Mouse (Mus musculus): ENCODE results near the gene Gm4791. TPM values are rescaled to one million over a fixed set of nuclear protein-coding genes. Genes with fewer than 3 reads are reported as not detected.

Gene Gm4791
- total RNA-seq (2021) = not detected
- long read RNA-seq, experiment 1 = 0 reads
- long read RNA-seq, experiment 2 = 0 reads

DNA sequence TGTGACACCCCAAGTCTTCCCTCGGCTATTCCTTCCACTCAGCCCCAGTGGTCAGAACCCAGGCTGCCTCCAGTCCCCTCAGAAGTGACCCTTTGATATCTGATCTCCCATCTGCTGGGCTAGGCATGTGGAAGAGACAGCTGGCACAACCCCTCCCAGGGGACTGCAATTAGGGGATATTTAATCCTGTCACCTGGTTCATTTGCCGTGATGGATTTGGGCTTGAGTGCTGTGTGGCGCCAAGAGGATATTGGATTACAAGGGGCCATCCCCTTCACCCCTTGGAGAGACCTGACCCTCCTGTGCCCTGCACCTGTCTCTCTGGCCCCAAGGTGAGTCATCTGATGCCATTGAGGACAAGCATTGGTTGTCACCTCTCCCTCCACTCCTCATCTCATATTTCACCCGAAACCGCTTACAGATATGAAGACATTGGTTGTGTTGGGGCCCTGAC is at the start of gene Gm4791:
Gene Gm4791 (plus strand): TSS at position 404 of the 454 bp plus-strand sequence.
- no peak for DNase-seq
- intact Hi-C loops (cut with DNase I) = no loop called here

DNA sequence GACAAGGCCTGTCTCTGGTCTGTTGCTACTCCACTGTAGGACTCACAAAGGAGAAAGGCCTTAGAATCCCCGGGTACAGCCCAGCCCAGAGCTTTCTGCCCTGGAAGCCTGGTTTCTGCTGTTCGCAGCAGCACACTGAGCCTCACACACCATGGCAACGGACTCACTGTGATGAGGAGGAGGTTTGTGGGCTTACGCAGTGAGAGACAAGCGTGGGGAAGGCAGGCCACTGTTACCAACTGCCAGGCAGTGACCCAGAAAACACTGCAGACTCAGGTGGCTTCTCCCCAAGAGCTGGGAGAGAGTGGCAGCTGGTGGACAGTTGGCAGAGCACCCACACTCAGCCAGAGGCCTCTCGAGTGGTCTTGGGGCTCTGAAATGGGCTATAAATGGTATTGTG is 42.3 kb upstream of the Gm4791 start:
- no peak for DNase-seq
- intact Hi-C loops (cut with DNase I) = no loop called here

DNA sequence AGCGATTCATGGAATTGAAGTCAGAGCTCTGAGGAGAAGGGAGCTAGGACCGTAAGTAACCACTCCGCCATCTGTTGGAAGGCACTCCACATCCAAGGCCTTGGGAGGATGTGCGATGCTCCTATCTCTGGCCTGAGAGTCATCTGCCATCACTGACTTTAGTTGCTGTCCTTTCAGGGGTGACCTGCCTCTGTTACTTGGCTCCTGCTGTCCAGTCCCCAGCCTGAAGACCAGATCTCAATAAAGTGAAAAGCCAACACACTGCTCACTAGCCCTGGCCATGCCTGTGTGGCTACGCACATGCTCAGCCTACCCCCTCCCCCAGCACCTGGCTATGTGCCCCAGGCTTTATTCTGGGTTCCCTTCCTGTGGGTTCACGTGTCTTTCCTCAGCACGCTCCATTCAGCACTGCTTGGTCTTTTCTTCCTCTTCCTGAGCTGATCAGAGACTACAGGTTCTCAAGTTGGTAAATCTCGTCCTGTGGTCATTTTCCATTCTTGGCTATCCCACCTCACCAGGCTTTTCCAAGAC is 41.1 kb upstream of the Gm4791 start:
- DNase-seq = no peak
- intact Hi-C loops (cut with DNase I) = no loop called here

DNA sequence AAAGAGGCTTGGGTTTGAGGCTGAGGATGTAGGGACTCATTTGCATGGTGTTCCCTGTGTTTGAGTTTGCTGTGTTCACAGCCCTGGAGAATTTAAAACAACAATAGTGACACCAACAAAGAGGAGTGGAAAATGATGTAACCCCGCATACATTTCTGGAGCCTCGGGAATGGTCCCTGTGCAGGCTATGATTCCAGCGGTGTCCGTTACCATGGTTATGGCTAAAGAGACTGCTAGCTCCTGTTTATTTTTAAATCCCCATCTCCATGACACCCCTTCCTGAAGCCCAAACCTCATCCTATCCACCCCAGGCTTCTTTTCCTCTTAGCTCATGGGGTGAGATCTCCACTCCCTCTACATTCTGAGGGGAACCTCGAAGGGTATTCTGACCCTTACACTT is 32.5 kb upstream of the Gm4791 start:
- intact Hi-C loops (cut with DNase I) = no loop called here
- no peak for DNase-seq

DNA sequence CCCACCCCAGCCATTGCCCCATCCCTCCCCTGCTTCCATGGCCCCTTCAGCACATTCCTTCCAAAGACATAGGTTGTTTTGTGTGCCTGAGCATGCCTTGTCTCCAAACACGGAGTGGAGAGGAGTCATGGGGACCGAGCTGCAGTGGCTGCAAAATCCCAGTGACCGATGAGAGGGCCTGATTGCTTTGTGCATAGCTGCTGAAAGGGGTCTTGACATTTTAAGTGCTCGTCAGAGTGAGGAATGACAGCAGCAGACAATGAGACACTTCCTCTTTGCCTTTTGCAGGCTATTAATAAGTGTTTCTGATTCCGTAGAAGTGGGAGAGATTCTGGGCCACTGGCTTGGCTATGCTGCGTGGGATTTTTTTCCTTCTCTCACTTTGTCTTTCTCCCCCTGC is 29.6 kb upstream of the Gm4791 start:
- intact Hi-C loops (cut with DNase I) = no loop called here
- DNase-seq = no peak

DNA sequence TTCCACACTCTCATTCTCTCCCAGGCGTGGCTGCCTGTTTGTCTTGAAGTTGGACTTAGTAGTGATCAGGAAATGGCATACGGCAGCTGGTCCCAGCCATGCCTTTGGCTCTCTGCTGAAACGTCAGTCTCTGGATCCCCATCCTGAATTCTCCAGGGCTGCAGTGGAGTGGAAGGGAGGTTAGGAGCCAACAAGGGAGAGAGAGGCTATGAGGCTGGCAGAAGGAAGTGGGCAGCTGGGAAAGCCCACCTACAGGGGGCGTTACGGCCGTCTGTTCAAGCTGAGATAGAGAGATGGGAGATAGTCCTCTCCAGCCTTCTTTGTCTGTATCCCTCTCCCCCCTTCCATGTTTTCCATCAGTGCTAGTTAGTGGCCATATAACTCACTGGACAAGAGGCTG is 29.1 kb upstream of the Gm4791 start:
- intact Hi-C loops (cut with DNase I) = no loop called here
- no peak for DNase-seq

DNA sequence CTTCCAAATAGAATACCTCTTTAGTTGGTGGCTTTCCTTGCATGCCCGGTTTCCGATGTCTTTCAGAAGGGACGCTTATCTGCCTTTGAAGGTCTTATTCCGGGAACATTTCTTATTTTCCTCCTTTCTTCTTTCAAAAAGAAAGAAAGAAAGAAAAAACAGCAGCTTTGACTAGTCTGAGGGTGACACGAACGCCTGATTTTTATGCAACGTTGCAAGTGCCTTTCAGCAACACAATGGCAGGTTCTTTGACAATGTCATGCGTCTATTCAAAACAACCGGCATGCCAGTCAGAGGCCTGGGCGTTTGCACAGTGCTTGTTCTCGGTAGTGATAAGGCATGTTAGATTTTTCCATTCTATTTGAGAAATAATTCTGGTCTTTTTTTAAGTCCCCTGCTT is 19.7 kb upstream of the Gm4791 start:
- intact Hi-C loops (cut with DNase I) = no loop called here
- DNase-seq = no peak

DNA sequence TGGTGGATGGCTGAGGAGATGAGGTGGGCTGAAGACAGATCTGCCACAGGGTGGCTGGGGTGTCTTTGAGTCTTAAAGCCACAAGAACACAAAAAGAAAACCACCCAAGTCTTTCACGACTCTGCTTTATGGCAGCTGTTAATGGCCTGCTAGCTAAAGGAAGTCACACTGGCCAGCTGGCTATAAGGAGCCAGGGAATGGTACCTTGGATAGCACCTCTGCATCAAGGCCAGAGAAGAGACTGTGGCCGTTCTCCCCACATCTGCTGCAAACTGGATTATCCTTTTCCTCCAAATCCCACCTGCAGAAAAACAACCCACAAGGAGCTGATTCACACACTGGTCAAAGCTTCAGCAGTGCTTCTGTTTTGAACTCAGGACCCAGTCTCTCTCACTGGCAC is 18.4 kb upstream of the Gm4791 start:
- no peak for DNase-seq
- intact Hi-C loops (cut with DNase I) = no loop called here

DNA sequence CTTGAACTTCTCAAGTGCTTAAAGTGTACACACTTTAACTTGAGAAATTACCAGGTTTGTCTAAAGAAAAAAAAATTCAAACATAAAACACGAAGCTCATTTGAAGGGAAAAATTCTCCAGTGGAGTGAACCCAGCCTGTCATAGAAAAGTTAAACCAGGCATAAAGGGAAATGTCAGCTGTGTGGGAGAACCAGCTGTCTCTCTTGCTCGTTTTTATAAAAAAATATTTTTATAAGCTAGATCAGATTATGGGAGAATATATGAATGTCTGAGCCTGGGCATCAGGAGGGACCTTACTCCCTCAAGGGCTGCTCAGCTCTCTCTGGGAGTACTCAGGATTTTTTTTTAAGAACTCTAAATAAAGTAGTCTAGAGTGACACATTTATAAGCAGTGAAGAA is 15.1 kb upstream of the Gm4791 start:
- intact Hi-C loops (cut with DNase I) = no loop called here
- DNase-seq = no peak

DNA sequence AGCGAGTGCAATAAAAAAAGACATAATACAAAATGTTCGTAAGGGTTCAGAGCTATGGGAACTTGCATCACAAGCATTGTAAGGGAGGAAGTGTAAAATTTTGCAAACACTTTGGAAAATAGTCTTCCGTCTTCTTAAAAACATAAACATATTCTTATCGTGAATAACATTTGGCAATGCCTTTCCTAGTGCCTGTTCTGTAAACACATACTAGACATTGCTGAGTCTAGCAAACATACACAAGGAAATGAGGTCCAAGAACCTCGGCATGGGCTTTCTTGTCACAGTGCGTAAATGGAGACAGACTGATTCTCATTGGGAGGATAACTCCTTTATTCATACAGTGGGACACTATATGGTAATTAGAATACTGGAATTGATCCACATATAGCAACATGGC is 43.0 kb downstream of the Gm4791 start:
- no peak for DNase-seq
- intact Hi-C loops (cut with DNase I) = no loop called here

All from gastrocnemius, postnatal 36 days (tissue).